Mouse (Mus musculus): ENCODE measurements at regions not wholly inside any gene's neighbourhood (a gene's known extent, or its start where the extent isn't known, plus 50 kb on each side); places are given as distances from the start of the nearest gene placed in this dataset.

DNA sequence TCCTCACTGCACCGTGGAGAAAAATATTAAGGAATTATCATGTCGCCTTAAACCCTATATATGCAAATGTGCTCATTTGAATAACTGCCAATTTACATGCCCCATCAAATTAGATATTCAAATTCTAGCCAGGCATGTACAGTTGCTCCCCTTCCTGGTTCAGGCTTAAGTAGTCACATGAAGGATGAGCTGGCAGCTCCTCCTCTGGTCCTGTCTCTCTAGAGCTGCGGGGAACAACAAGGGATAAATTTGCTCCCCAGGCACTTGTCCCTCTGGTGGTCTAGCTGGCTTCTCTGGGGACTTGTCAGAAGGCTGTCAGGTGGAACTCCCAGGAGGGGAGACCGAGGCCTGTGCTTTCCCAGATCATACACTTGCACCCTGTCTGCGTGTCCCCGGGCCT, 221.8 kb downstream of the Tle3 start:
- DNase-seq (ENCODE audit: extremely low spot score, low spot score) = no peak
- H3K27ac ChIP-seq = no peak overlapping the region
- no peaks in the 10 kb centered on the region for H3K9me3 ChIP-seq
- WGBS = 82% methylated on average over 6 of the region's 6 CpGs
- H3K36me3 ChIP-seq (replicated peaks) = no peaks in the 10 kb centered on the region
- H3K27me3 ChIP-seq (ENCODE audit: poor library complexity, severe bottlenecking) = peaks cover 31% of the 10 kb centered on the region
- H3K4me1 ChIP-seq = peaks cover 34% of the 10 kb centered on the region
- H3K4me3 ChIP-seq = no peak overlapping the region

DNA sequence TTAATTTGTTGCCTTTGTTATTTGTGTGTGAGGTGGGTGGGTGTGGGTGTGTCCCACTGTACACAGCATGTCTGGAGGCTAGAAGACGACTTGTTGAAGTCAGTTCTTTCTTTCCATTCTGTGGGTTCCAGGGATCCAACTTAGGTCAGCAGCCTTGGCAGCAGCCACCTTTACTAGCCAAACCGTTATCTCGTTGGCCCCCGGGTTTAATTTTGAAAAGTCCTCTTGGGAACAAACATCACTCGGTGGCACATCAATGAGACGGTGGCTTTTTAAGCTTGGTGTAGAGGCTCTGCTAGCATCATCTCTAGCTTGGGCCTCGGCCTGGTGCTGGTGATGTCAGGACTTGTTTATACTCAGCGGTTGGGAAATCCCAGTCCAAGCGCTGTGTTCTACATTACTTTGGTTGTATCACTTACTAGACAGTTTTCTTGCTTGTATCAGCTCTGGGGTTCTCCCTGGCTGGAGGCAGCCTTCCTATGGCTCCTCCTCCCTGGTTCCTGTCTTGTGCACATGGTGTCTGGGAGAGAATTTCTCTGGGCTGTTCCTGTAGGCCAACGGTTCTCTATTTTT, 217.6 kb downstream of the Tle3 start:
- DNase-seq (ENCODE audit: extremely low spot score, low spot score) = no peak

DNA sequence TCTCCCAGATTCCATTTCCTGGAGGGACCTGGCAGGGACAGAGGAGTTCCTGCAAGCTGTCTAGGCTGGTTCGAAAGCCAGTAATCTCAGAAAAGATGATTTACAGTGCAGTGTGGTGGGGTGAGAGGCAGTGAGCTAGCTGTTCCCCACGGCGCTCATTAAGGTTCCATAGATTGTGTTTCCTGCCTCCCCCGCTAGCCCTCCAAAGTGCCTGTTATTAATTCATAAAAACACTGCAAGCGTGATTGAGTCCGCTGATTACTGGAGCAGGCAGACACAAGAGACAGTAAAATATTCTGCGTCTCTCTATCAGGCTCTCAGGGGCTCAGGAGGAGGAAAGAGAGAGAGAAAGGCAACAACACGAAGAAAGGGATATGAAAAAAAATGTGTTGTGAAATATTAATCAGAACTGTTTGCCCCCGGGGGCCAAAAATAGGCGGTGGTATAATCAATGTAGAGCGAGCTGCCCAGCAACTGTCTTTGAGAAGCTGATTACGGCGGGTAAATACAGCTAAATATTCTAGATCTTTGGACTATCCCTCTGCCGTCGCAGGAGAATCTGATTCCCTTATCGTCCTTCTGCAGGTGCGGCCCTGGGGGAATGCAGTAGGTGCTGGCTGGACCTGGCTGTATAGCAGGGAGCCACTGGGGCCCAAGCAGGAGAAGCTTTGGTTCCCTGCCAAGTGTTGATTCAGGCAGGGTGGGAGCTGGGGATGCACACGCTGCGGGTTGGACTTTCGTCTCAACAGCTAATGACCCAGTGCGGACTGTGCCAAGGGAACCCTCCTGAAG, 211.3 kb downstream of the Tle3 start:
- H3K36me3 ChIP-seq (replicated peaks) = no peaks in the 10 kb centered on the region
- H3K4me3 ChIP-seq = no peak overlapping the region
- H3K4me1 ChIP-seq = peaks cover 17% of the 10 kb centered on the region
- no peak for DNase-seq (ENCODE audit: extremely low spot score, low spot score)
- H3K9me3 ChIP-seq = no peaks in the 10 kb centered on the region
- H3K27ac ChIP-seq = peak overlapping the region; percentile 35; the same call in 1 of the 2 replicates
- H3K27me3 ChIP-seq (ENCODE audit: poor library complexity, severe bottlenecking) = no peaks in the 10 kb centered on the region
- 93% methylated on average over 21 of the region's 21 CpGs for WGBS

More for the DNA sequence above, 217.6 kb downstream of the Tle3 start:
- Histone ChIP-seq H3K4me3 (no peak overlapping the region), H3K27ac (no peak overlapping the region), H3K36me3 (replicated peaks) (no peaks in the 10 kb centered on the region), H3K4me1 (peaks cover 7% of the 10 kb centered on the region), H3K9me3 (no peaks in the 10 kb centered on the region), H3K27me3 (ENCODE audit: poor library complexity, severe bottlenecking) (peaks cover 17% of the 10 kb centered on the region)
- 91% methylated on average over 10 of the region's 10 CpGs for WGBS

DNA sequence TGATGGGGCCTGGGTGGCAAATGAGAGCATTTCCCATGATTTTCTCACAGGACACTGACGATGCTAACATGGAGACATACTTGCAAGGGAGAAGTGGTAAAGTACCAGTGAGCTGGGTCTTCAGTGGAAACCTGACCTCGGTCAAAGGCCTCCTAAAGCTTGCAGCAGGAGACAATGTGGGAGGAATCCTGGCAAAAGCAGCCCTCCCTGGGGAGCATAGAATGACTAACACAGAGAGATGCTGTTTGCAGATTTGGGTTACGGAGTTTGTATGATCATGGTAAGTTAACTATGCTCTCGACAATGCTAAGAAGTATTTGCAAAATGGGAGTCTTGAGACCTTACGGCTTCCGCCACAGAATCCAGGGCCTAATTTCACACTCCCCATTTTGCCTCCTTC, 208.9 kb downstream of the Tle3 start:
- Histone ChIP-seq H3K36me3 (replicated peaks) (no peaks in the 10 kb centered on the region), H3K4me3 (no peak overlapping the region), H3K4me1 (peaks cover 20% of the 10 kb centered on the region), H3K27me3 (ENCODE audit: poor library complexity, severe bottlenecking) (no peaks in the 10 kb centered on the region), H3K27ac (no peak overlapping the region), H3K9me3 (no peaks in the 10 kb centered on the region)
- no peak for DNase-seq (ENCODE audit: extremely low spot score, low spot score)
- 83% methylated on average over 6 of the region's 6 CpGs for WGBS

DNA sequence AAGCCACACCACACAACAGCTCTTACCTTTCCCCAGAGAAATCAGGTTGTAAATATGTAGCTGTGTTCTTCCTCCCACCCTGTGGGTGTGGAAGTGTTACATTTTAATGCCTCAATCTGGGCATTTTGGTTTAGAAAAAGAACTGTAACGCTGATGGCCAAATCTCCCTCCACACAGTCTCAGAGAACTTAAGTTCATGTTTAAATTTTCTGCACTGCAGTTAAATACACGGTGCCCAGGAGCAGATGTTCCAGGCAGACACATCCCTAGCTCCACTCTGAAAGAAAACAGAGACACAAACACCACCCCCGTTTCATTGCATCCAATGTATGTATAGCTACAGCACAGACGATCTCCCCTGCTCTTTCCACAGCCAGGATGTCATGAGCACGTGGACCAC, 206.1 kb downstream of the Tle3 start:
- no peaks in the 10 kb centered on the region for H3K36me3 ChIP-seq (replicated peaks)
- no peak overlapping the region for H3K4me3 ChIP-seq
- peaks cover 8% of the 10 kb centered on the region; the same call in 1 of the 2 replicates for H3K27me3 ChIP-seq (ENCODE audit: poor library complexity, severe bottlenecking)
- H3K27ac ChIP-seq = no peak overlapping the region
- no peaks in the 10 kb centered on the region for H3K9me3 ChIP-seq
- 85% methylated on average over 5 of the region's 5 CpGs for WGBS
- peaks cover 27% of the 10 kb centered on the region for H3K4me1 ChIP-seq
- DNase-seq (ENCODE audit: extremely low spot score, low spot score) = no peak

- H3K27me3 ChIP-seq (ENCODE audit: poor library complexity, severe bottlenecking) = peaks cover 17% of the 10 kb centered on the region; the same call in 1 of the 2 replicates
- H3K9me3 ChIP-seq = peaks cover 8% of the 10 kb centered on the region; the same call in 1 of the 2 replicates
- peak overlapping the region; percentile 5; the same call in 1 of the 2 replicates for H3K4me3 ChIP-seq
- 31% methylated on average over 21 of the region's 21 CpGs for WGBS
- peak overlapping the region; percentile 74 for H3K27ac ChIP-seq
- peaks cover 27% of the 10 kb centered on the region for H3K4me1 ChIP-seq
- H3K36me3 ChIP-seq (replicated peaks) = no peaks in the 10 kb centered on the region
- no peak for DNase-seq (ENCODE audit: extremely low spot score, low spot score)
Measured at GRCm38 (mm10) chr9:61573634-61574359, 201.6 kb downstream of the Tle3 start.

DNA sequence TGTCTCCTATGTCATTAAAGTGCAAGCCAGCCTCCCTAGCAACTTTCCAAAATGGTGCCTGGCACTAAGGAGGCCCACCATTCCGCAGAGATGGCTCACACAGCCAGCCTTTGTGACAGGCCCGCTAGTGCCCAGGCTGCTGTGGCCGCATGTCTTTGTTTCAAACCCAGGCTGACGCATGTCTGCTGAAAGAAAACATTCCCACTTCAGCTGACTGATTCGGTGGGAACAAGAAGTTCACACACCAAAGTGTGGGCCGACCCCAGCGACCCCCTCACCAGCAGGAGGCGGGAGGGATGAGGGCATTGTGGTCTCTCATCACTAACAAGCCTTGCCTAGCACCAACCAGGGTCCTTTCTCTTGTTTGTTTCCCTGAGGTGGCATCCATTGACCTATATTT, 190.9 kb downstream of the Tle3 start:
- Histone ChIP-seq H3K4me1 (peaks cover 39% of the 10 kb centered on the region), H3K9me3 (no peaks in the 10 kb centered on the region), H3K36me3 (replicated peaks) (no peaks in the 10 kb centered on the region), H3K27me3 (ENCODE audit: poor library complexity, severe bottlenecking) (peaks cover 16% of the 10 kb centered on the region), H3K27ac (peak overlapping the region; percentile 83), H3K4me3 (no peak overlapping the region)
- WGBS = 36% methylated on average over 8 of the region's 8 CpGs
- DNase-seq (ENCODE audit: extremely low spot score, low spot score) = peak; percentile 54

DNA sequence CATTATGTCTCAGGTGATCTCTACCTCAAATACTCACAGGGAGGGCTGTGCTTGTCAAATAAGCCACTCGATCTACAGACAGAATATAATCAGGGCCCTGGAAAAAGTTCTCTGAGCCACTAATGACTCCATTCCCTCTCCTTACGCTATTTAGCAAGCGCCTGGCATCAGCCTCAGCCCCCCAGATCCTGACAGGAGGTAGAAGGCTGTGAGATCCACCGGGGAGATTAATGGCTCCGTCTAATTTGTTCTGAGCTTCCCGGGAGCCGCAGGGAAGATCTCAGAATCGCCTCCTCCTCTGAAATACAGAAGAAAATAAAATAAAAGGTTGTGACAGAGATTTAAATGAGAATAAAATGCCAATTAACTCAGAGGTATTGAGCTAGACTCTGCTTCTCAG, 189.4 kb downstream of the Tle3 start:
- DNase-seq (ENCODE audit: extremely low spot score, low spot score) = no peak
- H3K4me1 ChIP-seq = peaks cover 39% of the 10 kb centered on the region
- H3K27ac ChIP-seq = no peak overlapping the region
- no peaks in the 10 kb centered on the region for H3K36me3 ChIP-seq (replicated peaks)
- WGBS = 40% methylated on average over 8 of the region's 8 CpGs
- peaks cover 16% of the 10 kb centered on the region for H3K27me3 ChIP-seq (ENCODE audit: poor library complexity, severe bottlenecking)
- H3K4me3 ChIP-seq = no peak overlapping the region
- H3K9me3 ChIP-seq = no peaks in the 10 kb centered on the region

DNA sequence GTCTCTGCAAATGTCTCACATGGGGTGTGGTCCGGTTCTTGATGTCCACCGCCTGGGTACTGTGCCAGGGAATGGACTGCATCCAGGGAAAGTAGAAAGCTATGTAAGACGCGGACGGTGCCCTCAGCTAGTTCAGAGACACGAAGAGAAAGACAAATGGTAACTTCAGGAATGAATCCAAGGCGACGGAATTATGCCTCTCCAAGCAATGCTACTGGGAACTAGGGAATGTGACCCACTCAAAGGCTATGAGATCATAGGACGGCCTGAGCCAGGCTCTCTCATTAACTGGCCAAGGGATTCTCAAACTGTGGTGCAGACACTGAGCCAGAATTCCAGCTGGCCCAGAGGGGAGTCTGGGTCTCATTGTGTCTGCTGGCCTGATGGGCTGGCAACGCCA, 186.5 kb downstream of the Tle3 start:
- Histone ChIP-seq H3K27me3 (ENCODE audit: poor library complexity, severe bottlenecking) (peaks cover 16% of the 10 kb centered on the region), H3K36me3 (replicated peaks) (no peaks in the 10 kb centered on the region), H3K27ac (peak overlapping the region; percentile 60; the same call in 1 of the 2 replicates), H3K4me3 (no peak overlapping the region), H3K4me1 (peaks cover 41% of the 10 kb centered on the region), H3K9me3 (no peaks in the 10 kb centered on the region)
- 81% methylated on average over 10 of the region's 10 CpGs for WGBS
- no peak for DNase-seq (ENCODE audit: extremely low spot score, low spot score)

GRCm38 (mm10) chr9:61557025-61557424, 184.9 kb downstream of the Tle3 start:
- H3K36me3 ChIP-seq (replicated peaks) = no peaks in the 10 kb centered on the region
- H3K4me3 ChIP-seq = no peak overlapping the region
- H3K27me3 ChIP-seq (ENCODE audit: poor library complexity, severe bottlenecking) = peaks cover 19% of the 10 kb centered on the region
- H3K9me3 ChIP-seq = no peaks in the 10 kb centered on the region
- no peak for DNase-seq (ENCODE audit: extremely low spot score, low spot score)
- WGBS = 93% methylated on average over 7 of the region's 7 CpGs
- H3K4me1 ChIP-seq = peaks cover 29% of the 10 kb centered on the region
- H3K27ac ChIP-seq = no peak overlapping the region

GRCm38 (mm10) chr9:61555173-61555572, 183.0 kb downstream of the Tle3 start:
- DNase-seq (ENCODE audit: extremely low spot score, low spot score) = no peak
- H3K36me3 ChIP-seq (replicated peaks) = no peaks in the 10 kb centered on the region
- no peak overlapping the region for H3K27ac ChIP-seq
- H3K9me3 ChIP-seq = no peaks in the 10 kb centered on the region
- H3K4me3 ChIP-seq = no peak overlapping the region
- H3K27me3 ChIP-seq (ENCODE audit: poor library complexity, severe bottlenecking) = peaks cover 9% of the 10 kb centered on the region; the same call in 1 of the 2 replicates
- H3K4me1 ChIP-seq = peaks cover 35% of the 10 kb centered on the region
- 90% methylated on average over 8 of the region's 8 CpGs for WGBS

GRCm38 (mm10) chr9:61554611-61555010, 182.4 kb downstream of the Tle3 start:
- 85% methylated on average over 7 of the region's 7 CpGs for WGBS
- no peaks in the 10 kb centered on the region for H3K36me3 ChIP-seq (replicated peaks)
- no peak for DNase-seq (ENCODE audit: extremely low spot score, low spot score)
- peaks cover 41% of the 10 kb centered on the region for H3K4me1 ChIP-seq
- 0 out of 2 replicates have a peak overlapping the region, but pooled peaks have one; percentile 35 for H3K27ac ChIP-seq
- no peaks in the 10 kb centered on the region for H3K9me3 ChIP-seq
- no peak overlapping the region for H3K4me3 ChIP-seq
- peaks cover 9% of the 10 kb centered on the region; the same call in 1 of the 2 replicates for H3K27me3 ChIP-seq (ENCODE audit: poor library complexity, severe bottlenecking)

Data from forebrain, embryonic 10.5 days (tissue).